Mouse (Mus musculus) yolk sac, embryonic 10.5 days (tissue): ENCODE results near the gene Klk13.

Source experiments
- DNase-seq: peaks from one replicate; pipeline ENCODE4 v3.0.0-alpha.2; 2017; ENCODE audit warnings: low spot score

Gene Klk13

DNA sequence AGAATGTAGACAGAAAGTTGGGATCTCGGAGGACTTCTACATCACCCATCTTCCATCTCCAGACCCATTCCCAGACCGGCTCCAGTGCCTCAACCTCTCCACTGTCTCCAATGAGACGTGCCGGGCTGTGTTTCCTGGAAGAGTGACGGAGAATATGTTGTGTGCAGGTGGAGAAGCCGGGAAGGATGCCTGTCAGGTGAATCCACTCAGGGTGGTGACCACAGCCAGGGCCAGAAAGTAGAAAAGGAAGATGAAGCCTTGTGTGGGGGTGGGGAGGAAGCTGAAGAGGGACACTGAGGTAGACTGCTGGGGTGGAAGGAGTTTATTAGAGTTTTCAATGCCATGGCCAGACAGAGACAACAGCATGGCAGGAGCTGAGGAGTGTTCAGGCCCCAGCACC, 59.5 kb downstream of the Klk13 start:
- no peak for DNase-seq

DNA sequence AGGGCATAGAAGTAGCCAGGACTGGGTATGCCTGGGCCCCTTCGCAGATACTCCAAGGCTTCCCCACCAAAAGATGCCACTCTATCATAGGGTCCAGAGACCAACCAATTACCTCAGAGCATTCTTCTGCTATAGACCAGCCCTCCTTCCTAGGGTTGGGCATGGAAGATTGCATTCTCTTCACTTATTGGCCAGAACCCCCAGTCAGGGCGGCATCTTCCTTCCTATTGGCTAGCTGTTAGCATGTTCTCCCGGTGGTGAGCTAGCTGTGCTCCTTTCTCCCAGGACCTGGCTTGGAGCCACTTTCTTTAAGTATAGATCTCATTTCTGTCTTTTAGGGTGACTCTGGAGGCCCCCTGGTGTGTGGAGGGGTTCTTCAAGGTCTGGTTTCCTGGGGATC, 60.5 kb downstream of the Klk13 start:
- DNase-seq = no peak

DNA sequence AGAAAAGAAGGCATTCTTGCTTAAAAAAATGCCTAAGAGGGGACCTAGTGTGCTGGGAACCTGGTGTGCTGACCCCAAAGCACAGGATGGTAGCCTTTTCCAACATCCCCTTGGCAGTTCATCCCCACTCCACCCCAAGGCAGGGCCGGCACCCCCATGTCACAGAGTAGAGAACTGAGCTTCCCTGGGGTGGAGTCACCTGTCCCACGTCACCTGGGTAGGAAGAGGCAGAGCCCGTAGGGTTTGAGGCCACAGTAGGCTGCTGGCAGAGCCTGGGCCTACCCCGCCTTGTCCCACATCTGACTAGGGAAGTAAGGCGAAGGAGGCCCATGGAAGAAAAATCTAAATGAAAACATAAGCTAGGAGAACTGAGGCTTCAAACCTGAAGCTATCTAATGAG, 62.0 kb downstream of the Klk13 start, which contains the start of gene Klk11:
Klk11 (plus strand) TSS at position 241 of the 400 bp plus-strand sequence.
- DNase-seq = no peak

DNA sequence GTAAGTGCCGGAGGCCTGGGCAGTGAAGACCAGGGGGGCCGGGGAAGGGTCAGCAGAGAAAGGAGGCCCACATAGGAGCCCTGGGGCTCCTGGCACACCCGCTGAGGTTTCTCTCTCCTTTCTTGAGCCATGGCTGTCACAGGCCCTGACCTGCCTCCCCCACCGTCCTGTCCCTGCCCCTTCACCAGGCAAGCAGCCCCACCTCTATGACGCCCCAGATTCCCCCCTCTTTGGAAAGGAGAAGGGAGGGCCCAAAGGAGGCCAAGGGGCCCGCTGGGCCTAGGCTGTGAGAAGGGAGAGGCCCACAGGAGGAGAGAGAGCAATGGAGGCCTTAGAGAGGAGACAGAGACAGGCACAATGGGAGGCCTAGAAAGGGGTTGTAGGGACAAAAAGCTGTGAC, 62.4 kb downstream of the Klk13 start:
- no peak for DNase-seq

DNA sequence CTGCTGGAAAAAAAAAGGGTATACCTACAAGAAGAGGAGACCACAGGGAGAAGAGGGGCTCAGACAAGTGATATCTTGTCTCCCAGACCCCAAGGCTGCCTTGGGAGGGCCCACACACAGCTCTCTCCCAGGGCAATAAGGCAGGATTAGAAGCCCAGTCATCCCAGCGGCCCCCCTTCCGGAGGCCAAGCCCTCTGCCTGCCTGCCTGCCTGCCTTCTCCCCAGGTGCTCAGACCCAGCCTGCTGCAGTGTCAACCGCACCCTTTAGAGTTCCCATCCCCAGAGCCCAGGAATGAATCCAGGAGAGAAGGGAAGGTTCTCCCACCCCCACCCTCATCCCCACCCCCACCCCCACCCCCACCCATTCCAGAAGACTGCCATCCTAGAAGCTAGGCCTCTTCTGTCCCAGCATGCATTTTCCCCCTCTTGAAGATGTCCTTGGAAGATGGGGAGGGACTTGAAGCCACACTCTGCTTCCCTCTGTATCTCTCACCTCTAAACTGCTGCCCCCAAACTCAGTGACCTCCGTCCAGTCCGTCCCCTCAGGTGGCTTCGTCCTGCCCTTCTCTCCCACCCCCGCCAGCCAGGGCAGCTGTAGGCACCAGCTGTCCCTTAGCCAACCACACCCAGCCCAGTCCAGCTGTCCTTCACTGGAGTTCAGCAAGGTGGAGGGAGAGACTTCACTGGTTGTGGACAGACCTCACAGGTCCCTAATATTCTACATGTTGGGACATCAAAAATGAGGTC, 63.1 kb downstream of the Klk13 start:
- DNase-seq = no peak

DNA sequence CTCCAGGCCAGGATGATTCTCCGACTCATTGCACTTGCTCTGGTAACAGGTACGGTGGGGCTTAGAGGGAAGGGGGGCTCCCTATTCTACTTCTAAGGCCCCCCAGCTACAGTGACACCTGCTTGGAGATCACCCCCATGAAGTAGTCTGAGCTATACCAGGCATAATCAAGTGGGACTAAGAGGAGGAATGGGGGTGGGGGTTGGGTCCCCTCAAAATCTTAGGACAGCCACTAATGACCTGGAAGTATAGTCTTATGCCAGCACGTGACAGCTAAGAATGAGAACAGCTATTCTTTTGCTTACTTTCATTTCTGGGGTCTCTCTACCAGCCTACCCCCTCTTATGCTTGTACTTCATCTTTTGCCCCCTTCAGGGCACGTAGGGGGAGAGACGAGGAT, 64.1 kb downstream of the Klk13 start:
- no peak for DNase-seq
